Mouse (Mus musculus): ENCODE results near the gene Tectb. TPM values are rescaled to one million over a fixed set of nuclear protein-coding genes. Genes with fewer than 3 reads are reported as not detected.

The Tectb gene
- total RNA-seq, 2 experiments from 2014 or later, result not detected

- no peak for ATAC-seq (replicated peaks; ENCODE audit: low FRiP score, poor library complexity, severe bottlenecking)
These were observed 59.4 kb downstream of the Tectb start for GRCm38 (mm10) chr19:55239766-55240426.

GRCm38 (mm10) chr19:55241186-55241645, 60.7 kb downstream of the Tectb start, which contains the start of gene Gucy2g:
Gucy2g (minus strand) TSS chr19:55241236.
- ATAC-seq (replicated peaks; ENCODE audit: low FRiP score, poor library complexity, severe bottlenecking), result no peak

- ATAC-seq (replicated peaks; ENCODE audit: low FRiP score, poor library complexity, severe bottlenecking), result no peak; the same call in 1 of the 2 replicates
These were observed 64.3 kb downstream of the Tectb start for GRCm38 (mm10) chr19:55244791-55245231.

Other genes with a start within 250 kb of the Tectb start
- 2.1 and 4.0 TPM in 2 replicates for gene Gpam, start 53.5 kb upstream of the Tectb start, total RNA-seq (2015; ENCODE audit: low replicate concordance)
- 3.9 and 4.2 TPM in 2 replicates for gene Gpam, start 53.5 kb upstream of the Tectb start, total RNA-seq (2017; ENCODE audit: low replicate concordance)
- not detected in 2 replicates for gene Gucy2g, start 60.5 kb downstream of the Tectb start, total RNA-seq (2015; ENCODE audit: low replicate concordance)
- gene Gucy2g, start 60.5 kb downstream of the Tectb start, total RNA-seq (2017; ENCODE audit: low replicate concordance), result not detected in 2 replicates
- gene Acsl5, start 71.2 kb downstream of the Tectb start, total RNA-seq (2015; ENCODE audit: low replicate concordance), result 47.4 and 62.0 TPM in 2 replicates
- gene Acsl5, start 71.2 kb downstream of the Tectb start, total RNA-seq (2017; ENCODE audit: low replicate concordance), result 29.8 and 68.9 TPM in 2 replicates
- 13.8 and 39.6 TPM in 2 replicates for gene Zdhhc6, start 135.3 kb downstream of the Tectb start, total RNA-seq (2015; ENCODE audit: low replicate concordance)
- 38.4 and 41.1 TPM in 2 replicates for gene Zdhhc6, start 135.3 kb downstream of the Tectb start, total RNA-seq (2017; ENCODE audit: low replicate concordance)
- gene Vti1a, start 135.6 kb downstream of the Tectb start, total RNA-seq (2015; ENCODE audit: low replicate concordance), result 22.0 and 40.7 TPM in 2 replicates
- gene Vti1a, start 135.6 kb downstream of the Tectb start, total RNA-seq (2017; ENCODE audit: low replicate concordance), result 52.6 and 80.7 TPM in 2 replicates

Data from erythroid progenitor cell, adult 5-6 weeks (primary cell).